Mouse (Mus musculus) bone marrow, adult 2 months (tissue): Measurements from ENCODE around the gene Arhgap15.

ENCODE experiments used
- CTCF ChIP-seq: fragments of 200-500 bp; IDR thresholded peaks from 2 replicates; pipeline ENCODE4 v1.5.1; 2011; ENCODE audit warnings: low read length, control low read depth; ENCODE audit not compliant: control insufficient read depth, insufficient read depth
- POLR2A ChIP-seq: fragments of 200-500 bp; IDR thresholded peaks from 2 replicates; pipeline ENCODE4 v1.6.1; 2011; ENCODE audit warnings: low read depth, mild to moderate bottlenecking, control low read depth, low read length, borderline replicate concordance; ENCODE audit not compliant: control insufficient read depth

DNA sequence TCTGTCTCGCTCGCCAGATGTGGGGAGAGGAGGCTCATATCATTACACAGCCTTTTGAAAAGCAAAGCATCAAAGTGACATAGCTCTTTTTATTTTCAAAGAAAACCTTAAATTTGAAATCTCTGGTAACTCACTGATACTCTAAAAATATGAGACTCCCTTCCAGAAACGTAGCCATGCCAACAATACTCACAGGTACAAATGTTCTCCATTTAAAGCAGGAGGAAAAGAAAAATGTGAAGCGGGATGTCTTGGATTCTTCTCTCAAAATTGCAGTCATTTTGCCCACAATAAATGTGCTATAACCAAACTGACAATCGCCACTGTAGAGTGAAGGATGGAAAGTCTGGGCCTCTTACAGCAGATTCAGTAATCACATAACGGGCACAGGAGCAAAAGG lies 635.9 kb downstream of the Arhgap15 start:
- no peak for TF ChIP-seq POLR2A
- no peak for TF ChIP-seq CTCF
